In genomic region chr9:69702156-69702928, GRCm38 (mm10) we compare ENCODE assay signal across 17 mouse cellular contexts. TPM values are rescaled to one million over a fixed set of nuclear protein-coding genes. Genes with fewer than 3 reads are reported as not detected.
"Had no signal": no experiment of that assay in that cellular context is flagged by ENCODE, and none has a peak within 500 bp of the region (broad histone marks: within the 10 kb centered on the region; RNA-seq: fewer than 3 reads in every experiment).

No protein-coding gene starts in this region.

- ATAC-seq: liver, postnatal 0 days; lung, postnatal 0 days; midbrain, embryonic 15.5 days had no signal

- DNase-seq: kidney, adult 18-20 months; kidney, adult 9 months; kidney, postnatal 14 days; kidney, postnatal 4 days; left cerebral cortex, postnatal 4 days; liver, postnatal 0 days; lung, embryonic 14.5 days; thymus, adult 18-20 months; thymus, postnatal 14 days; thymus, postnatal 4 days had no signal

RNA-seq across cellular contexts. Expression of gene Foxb1, which starts 58.4 kb away (rescaled TPM):
- total RNA-seq: layer of hippocampus, adult 18-20 months; layer of hippocampus, postnatal 14 days; left cerebral cortex, postnatal 14 days; megakaryocyte-erythroid progenitor cell, adult 5-6 weeks; neutrophil, adult 5-6 weeks had no signal
